Mouse (Mus musculus): ENCODE results near the gene Papln.

Gene Papln

DNA sequence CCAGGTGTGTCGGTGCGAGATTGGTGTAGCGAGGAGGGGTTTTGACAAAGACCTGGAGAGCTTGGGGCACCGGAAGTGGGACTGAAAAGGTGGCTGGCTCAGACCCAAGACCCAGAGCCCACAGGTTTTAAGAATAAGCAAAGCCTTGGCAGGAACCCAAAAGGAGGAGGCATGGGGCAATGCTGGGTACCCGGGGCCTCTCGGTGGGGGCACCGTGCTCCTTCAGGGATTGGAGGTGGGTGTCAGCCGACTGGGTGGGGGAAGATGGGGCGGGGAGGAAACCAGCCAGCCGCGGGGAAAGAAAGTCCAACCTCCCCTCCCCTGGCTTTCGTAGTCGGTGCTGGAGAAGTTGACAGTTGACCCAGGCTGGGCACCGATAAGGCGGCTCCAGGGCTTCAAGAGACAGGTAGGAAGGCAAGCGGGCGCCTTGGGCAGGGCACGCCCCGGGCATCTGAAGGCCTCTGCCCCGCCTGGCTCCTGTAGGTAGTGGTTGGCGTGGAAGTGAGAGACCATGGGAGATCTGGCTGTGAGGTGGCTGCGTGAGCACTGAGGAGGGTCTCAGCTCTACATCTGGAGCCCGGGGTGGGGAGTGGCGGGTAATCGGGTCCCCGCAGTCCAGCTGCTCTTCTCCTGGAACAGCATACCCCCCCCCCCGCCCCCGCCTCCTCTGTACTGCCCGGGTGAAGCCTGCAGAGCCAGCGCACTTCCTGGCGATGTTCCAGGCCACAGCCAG lies at the start of gene Papln:
Papln (plus strand) TSS at position 324 of the 733 bp plus-strand sequence.
- no peak for DNase-seq

DNA sequence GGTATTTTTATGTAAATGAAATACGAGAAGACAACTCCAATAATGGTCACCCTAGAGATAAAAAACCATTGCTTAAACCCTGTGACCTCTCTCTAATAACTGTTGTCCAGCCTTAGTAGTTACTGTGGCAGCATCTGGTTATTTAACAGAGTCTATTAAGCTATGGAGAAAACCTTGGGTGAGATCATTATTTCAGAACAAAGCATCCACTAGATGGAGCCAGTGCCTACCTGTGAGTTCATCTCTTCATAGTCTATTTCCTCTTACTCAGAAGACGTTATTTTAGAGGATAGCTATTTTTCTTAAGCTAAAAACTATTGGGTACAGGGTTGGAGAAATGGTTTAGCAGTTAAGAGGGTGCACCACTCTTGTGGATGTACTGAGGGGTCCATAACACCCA lies 49.7 kb upstream of the Papln start:
- DNase-seq = no peak

DNA sequence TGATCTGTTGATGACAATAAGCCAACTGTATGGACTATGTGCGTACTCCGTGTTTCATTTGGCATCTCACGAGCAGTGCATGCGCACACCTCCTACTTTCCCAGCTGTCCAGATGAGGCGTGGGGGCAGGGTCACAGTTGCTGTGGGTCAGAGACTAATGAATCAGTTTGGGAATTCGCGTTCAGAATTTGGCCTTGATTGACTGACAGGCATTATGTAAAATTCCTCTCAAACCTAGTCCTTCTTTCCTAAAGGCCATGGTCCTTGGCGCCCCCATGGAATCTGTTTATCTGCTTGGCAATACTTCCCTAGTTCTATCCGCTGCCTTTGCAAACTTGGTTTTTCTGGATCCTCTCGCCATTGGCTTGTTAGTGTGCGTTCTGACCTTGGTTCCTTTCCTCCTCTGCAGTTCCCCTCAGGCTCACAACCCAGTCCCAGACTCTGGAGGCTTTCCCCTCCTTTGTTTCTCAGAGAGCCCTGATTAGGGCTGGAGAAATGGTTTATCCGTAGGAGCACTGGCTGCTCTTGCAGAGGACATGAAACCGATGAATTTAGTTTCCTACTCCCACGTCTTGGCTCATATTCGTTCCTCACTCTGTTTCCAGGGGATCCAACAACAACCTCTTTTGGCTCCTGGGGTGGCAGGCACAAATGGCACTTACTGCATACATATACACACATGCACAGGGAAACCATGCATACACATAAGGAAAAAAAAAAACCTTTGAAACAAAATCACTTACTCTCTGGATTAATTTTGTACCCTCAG lies 46.8 kb upstream of the Papln start:
- no peak for DNase-seq

- DNase-seq = no peak
Observed at GRCm38 (mm10) chr12:83719431-83719830, 44.0 kb upstream of the Papln start.

- DNase-seq = no peak
Observed at GRCm38 (mm10) chr12:83721281-83721680, 42.2 kb upstream of the Papln start.

DNA sequence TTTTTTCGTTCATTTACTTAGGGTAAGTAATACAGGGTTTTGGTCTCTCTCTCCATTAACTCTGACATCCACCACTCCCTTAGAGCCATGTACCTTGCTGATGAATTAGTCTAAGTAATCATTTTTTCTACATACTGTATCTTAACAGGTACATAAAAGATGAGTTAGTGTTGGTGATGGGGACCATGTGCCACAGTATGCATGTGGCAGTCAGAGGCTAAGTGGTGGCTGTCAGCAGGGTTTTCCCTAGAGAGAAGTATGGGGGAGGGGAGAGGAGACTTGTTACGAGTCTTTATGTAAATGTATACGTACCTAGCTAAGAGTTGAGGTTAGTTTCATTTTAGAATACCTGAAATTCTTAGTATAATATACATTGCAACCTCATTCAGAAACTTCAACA lies 40.4 kb upstream of the Papln start:
- DNase-seq = no peak

- no peak for DNase-seq
Observed at GRCm38 (mm10) chr12:83726510-83727308, 36.7 kb upstream of the Papln start.

DNA sequence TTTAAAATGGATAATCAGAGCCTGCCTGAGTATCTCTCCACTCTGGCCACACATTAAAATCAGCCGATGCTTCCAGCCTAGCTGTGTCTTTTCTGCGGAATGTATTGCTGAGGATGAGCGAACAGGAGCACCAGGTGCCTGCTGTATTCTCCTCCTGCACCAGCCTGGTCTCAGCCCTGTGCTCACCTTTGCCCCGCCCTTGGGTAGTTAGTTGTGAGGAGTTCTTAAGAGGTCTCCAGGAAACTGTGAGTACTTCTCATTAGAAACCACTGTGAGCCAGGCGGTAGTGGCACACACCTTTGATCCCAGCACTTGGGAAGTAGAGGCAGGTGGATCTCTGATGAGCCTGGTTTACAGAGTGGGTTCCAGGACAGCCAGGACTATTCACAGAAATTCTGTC lies 31.2 kb upstream of the Papln start:
- DNase-seq = no peak

- no peak for DNase-seq
Observed at GRCm38 (mm10) chr12:83734047-83734446, 29.4 kb upstream of the Papln start.

GRCm38 (mm10) chr12:83736236-83736635 lies 27.2 kb upstream of the Papln start:
- DNase-seq = no peak

DNA sequence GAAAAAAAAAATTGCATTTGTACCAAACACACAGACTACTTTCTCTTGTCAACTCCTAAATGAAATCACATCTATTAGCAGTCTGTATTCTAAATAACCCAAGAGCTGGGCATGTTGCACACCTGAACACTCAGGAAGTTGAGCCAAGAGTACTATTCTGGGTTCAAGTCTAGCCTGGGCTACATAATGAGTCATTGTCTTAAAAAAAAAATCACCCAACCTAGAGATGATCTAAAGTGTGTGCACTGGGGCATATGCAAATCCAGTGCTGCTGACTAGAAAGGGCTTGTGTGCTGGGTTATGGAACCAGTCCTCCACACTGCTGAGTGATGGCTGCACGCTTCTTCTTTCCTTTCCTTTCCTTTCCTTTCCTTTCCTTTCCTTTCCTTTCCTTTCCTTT lies 24.8 kb upstream of the Papln start:
- no peak for DNase-seq

GRCm38 (mm10) chr12:83741722-83742121 lies 21.7 kb upstream of the Papln start:
- no peak for DNase-seq

- no peak for DNase-seq
Observed at GRCm38 (mm10) chr12:83742834-83743233, 20.6 kb upstream of the Papln start.

- DNase-seq = no peak
Observed at GRCm38 (mm10) chr12:83743712-83744111, 19.7 kb upstream of the Papln start.

GRCm38 (mm10) chr12:83749186-83749585 lies 14.2 kb upstream of the Papln start:
- DNase-seq = no peak

DNA sequence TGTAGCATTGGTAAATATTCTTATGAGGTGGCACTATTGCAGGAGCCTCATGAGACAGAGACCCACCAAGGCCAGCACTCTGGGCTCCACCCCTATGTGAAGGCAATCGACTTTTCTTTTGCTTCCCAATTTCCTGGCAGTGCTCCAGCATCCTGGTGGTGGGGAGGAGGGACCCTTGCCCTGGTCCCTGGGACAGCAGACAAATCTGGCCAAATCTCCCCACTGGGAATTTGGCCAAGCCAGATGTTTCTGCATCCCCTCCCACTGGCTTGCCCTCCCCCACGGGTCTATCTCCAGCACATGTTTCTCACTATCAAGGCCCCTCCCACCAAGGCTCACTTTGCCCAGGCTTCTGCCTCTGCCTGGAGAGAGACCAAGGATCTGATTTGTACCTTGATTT lies 10.9 kb upstream of the Papln start:
- no peak for DNase-seq

- no peak for DNase-seq
Observed at GRCm38 (mm10) chr12:83758735-83759134, 4.7 kb upstream of the Papln start.

GRCm38 (mm10) chr12:83760201-83760600 lies 3.2 kb upstream of the Papln start:
- no peak for DNase-seq

- no peak for DNase-seq
Observed at GRCm38 (mm10) chr12:83762706-83763105, 728 bp upstream of the Papln start.

DNA sequence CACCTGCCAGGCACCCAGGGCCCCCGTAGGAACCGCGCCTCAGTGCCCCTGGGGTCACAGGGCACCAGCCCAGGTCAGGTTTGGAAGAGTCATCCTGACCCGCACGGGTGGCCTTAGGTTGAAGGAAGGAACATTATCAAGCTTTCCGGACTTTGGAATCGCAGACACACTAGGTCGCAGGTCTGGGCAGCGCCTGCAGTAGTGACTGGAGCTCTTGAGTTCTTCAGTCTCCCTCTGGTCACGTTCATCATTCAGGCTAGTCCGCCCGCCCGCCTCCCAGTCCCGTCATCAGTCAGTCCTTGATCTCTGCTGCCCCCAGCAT lies 571 bp downstream of the Papln start:
- DNase-seq = no peak

DNA sequence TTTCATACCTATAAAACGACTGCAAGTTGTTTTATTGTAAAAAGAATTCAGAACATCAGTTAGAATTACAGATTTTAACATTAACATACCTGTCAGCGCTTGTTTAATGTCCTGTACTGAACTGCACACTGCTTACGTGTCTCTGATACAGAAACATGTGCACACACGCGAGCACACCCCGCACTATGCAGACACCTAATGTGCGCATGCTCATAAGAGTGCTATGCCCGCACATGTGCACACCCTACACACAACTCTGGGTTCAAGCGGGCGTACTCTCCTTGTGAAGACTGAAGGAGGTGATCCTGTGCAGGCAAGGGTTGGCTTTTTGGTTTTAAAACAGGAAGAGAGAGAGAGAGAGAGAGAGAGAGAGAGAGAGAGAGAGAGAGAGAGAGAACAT lies 1.1 kb downstream of the Papln start:
- no peak for DNase-seq

DNA sequence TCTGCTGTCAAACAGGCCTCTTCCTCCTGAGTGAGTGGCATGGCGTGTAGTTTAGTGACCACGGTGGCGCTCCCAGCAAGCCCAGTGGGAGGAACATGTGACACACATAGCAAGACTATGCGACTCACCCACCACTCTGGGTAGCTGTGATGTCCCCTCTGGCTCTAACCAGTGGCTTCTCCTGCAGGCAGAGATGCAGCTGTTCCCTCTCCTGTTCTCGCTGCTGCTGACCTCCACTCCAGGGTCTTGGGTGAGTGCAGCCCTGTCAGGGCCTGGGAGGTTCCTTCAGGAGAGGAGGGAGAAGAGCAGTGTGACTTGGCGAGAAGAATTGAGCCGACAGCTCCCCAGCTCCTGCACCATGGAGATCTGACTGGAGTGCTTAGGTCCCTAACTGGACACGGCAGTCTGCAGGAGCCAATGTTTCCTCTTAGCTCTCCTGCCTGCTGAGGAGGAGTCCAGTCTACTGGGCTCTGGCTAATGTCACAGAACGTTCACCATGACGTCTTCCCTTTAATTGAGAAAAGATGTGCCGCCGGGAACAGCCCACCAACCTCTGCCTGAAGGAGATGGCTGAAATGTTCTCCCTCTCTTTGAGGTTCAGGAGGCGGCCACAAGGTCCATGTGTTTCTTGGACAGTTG lies 2.6 kb downstream of the Papln start:
- no peak for DNase-seq

- no peak for DNase-seq
Observed at GRCm38 (mm10) chr12:83767833-83768232, 4.4 kb downstream of the Papln start.

All from thymus, postnatal 36 days (tissue).